Mouse (Mus musculus) forebrain, embryonic 10.5 days (tissue): Measurements from ENCODE around the gene Mak. TPM values are rescaled to one million over a fixed set of nuclear protein-coding genes. Genes with fewer than 3 reads are reported as not detected.
A peak's percentile ranks its signal among the peaks of the same experiment; 100 is the strongest.

Experiments
- DNase-seq: peaks from one replicate; pipeline ENCODE4 v3.0.0-alpha.2; 2017; ENCODE audit warnings: low spot score; ENCODE audit errors: extremely low spot score
- H3K27ac ChIP-seq: fragments of 300-500 bp; sonication (generic); 2 replicates; pipeline ENCODE4 v1.5.1; 2016; ENCODE audit warnings: mild to moderate bottlenecking
- H3K27me3 ChIP-seq: fragments of 300-500 bp; sonication (generic); 2 replicates; pipeline ENCODE4 v1.6.1; 2016; ENCODE audit warnings: mild to moderate bottlenecking; ENCODE audit not compliant: poor library complexity, severe bottlenecking
- H3K36me3 ChIP-seq: fragments of 300-500 bp; sonication (generic); replicated peaks from 2 replicates; pipeline ENCODE4 v1.6.1; 2016; ENCODE audit warnings: mild to moderate bottlenecking, moderate library complexity
- H3K4me1 ChIP-seq: fragments of 300-500 bp; sonication (generic); 2 replicates; pipeline ENCODE4 v1.6.1; 2016
- H3K4me3 ChIP-seq: fragments of 300-500 bp; sonication (generic); 2 replicates; pipeline ENCODE4 v1.5.1; 2016; ENCODE audit warnings: mild to moderate bottlenecking, moderate library complexity
- H3K9me3 ChIP-seq: fragments of 300-500 bp; sonication (generic); 2 replicates; pipeline ENCODE4 v1.6.1; 2016; ENCODE audit warnings: mild to moderate bottlenecking, moderate library complexity
- WGBS: fragments of 180-500 bp; shearing (Covaris S2); methylation state at CpG from one replicate; pipeline ENCODE4 v1.1.7; 2016; 5-methylcytosine and 5-hydroxymethylcytosine counted together
- polyA plus RNA-seq: library from polyadenylated mRNA; unstranded; fragments of >200 nt; fragmentation: Nextera tagmentation; extraction: Ambion mirVana; gene quantifications from 2 replicates; pipeline ENCODE4 v1.2.1, GENCODE M21; 2016

Gene Mak
- polyA plus RNA-seq, 1 experiment from 2014 or later: 1.4 TPM

DNA sequence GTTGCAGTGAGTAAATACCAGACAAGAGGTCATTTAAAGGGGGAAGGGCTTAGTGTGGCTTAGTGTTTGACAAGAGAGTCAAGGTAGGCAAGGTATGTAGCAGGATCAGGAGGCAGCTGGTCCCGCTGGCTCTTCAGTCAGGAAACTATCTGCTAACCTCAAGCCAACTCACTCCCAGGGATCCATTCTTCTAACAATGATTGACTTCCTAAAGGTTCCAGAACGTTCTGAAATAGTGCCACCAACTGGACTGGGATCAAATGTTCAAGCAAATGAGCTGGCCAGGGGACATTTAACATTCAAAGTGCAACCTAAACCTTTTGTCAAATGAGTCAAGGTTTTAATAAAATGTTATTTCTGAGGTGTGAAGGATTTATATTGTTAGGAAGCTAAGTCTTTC lies 100.2 kb downstream of the Mak start:
- Histone ChIP-seq H3K9me3 (no peaks in the 10 kb centered on the region), H3K4me3 (no peak overlapping the region), H3K27ac (no peak overlapping the region), H3K36me3 (no peaks in the 10 kb centered on the region), H3K4me1 (no peaks in the 10 kb centered on the region), H3K27me3 (no peaks in the 10 kb centered on the region)
- WGBS: 70% methylated on average over 2 of the region's 2 CpGs
- no peak for DNase-seq

DNA sequence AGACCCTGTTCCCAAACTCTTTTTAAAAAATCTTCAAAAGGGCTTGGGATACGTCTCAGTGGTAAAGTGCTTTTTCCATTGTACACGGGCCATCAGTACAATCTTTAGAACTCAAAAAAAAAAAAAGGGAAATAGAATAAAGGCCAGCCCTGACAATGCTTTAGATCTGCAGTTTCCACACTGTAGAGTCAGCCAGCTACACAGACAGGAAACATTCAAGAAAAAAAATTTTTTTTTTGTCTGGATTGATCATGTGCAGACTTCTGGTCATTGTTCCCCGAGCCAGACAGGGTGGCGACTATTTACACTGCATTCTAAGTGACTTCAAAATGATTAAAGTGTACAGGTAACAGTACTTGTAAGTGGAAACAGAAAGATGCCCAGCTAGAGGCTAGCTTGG lies 100.9 kb downstream of the Mak start:
- no peak overlapping the region for H3K27ac ChIP-seq
- no peaks in the 10 kb centered on the region for H3K36me3 ChIP-seq
- no peaks in the 10 kb centered on the region for H3K4me1 ChIP-seq
- 87% methylated on average over 4 of the region's 4 CpGs for WGBS
- no peak for DNase-seq
- H3K4me3 ChIP-seq: no peak overlapping the region
- H3K9me3 ChIP-seq: no peaks in the 10 kb centered on the region; the same call in 1 of the 2 replicates
- no peaks in the 10 kb centered on the region for H3K27me3 ChIP-seq

DNA sequence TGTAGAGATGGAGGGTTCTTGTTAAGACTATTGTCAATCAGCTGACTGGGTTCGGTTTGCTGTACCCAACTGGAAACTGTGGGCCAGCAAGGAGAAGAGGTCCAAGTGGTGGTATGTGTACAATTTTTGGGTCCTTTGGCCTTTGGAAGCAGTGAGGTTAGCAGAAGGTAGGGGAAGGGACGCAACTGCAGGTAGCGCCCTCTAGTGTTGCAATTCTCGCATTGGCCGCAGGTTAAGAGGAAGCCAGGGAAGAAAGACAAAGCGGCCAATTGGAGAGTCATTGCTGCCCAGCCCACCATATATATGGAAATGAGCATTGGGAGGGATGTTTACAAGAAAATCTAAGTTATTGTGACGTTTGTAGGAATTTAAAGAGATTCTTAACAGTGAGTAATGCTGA lies 101.9 kb downstream of the Mak start:
- DNase-seq: peak; percentile 27
- H3K9me3 ChIP-seq: no peaks in the 10 kb centered on the region; the same call in 1 of the 2 replicates

More for the DNA sequence above, 101.9 kb downstream of the Mak start:
- H3K4me3 ChIP-seq: no peak overlapping the region
- H3K27ac ChIP-seq: no peak overlapping the region
- no peaks in the 10 kb centered on the region for H3K27me3 ChIP-seq
- H3K36me3 ChIP-seq: no peaks in the 10 kb centered on the region
- H3K4me1 ChIP-seq: no peaks in the 10 kb centered on the region
- 11% methylated on average over 7 of the region's 7 CpGs for WGBS

Other genes starting within 250 kb of the Mak start
- 2.2 and 3.0 TPM in 2 replicates for gene Gcnt2, start 220.0 kb downstream of the Mak start, polyA plus RNA-seq
- gene Pak1ip1, start 78.7 kb downstream of the Mak start, polyA plus RNA-seq: 87.6 and 87.9 TPM in 2 replicates
- 223 and 224 TPM in 2 replicates for gene Tmem14c, start 63.4 kb downstream of the Mak start, polyA plus RNA-seq
- not detected in 2 replicates for gene Gcm2, start 31.3 kb upstream of the Mak start, polyA plus RNA-seq
- gene Sycp2l, start 34.6 kb upstream of the Mak start, polyA plus RNA-seq: not detected in 2 replicates
- 46.0 and 50.9 TPM in 2 replicates for gene Elovl2, start 140.7 kb upstream of the Mak start, polyA plus RNA-seq
- gene Smim13, start 170.1 kb upstream of the Mak start, polyA plus RNA-seq: 9.8 and 9.9 TPM in 2 replicates
- gene Gm17364, start 194.3 kb upstream of the Mak start, polyA plus RNA-seq: not detected in 2 replicates